20 mouse cellular contexts compared by ENCODE assay signal in genomic region chr19:32532331-32532730, GRCm38 (mm10).
"Had no signal": no experiment of that assay in that cellular context is flagged by ENCODE, and none has a peak within 500 bp of the region (broad histone marks: within the 10 kb centered on the region; RNA-seq: fewer than 3 reads in every experiment).

No protein-coding gene starts in this region.

- DNase-seq: kidney, adult 8-10 months; kidney, postnatal 10 days; left cerebral cortex, postnatal 4 days; lung, adult 2 months; retina, postnatal 1 day; right cerebral cortex, postnatal 25 days; thymus, postnatal 25 days had no signal

- H3K9me3 ChIP-seq: limb, embryonic 12.5 days; limb, embryonic 15.5 days; megakaryocyte, embryonic 14.5 days; midbrain, embryonic 10.5 days; midbrain, embryonic 13.5 days; neural tube, embryonic 13.5 days had no signal

- H3K4me3 ChIP-seq: limb, embryonic 12.5 days; limb, embryonic 15.5 days; megakaryocyte, embryonic 14.5 days; midbrain, embryonic 10.5 days; midbrain, embryonic 13.5 days; myocyte; neural tube, embryonic 13.5 days had no signal

- ATAC-seq: hindbrain, postnatal 0 days; inflammation-experienced regulatory T-cells, adult 6 months; intestine, embryonic 16.5 days; midbrain, embryonic 13.5 days; midbrain, embryonic 16.5 days had no signal

- H3K27me3 ChIP-seq: limb, embryonic 12.5 days; limb, embryonic 15.5 days; megakaryocyte, embryonic 14.5 days; neural tube, embryonic 13.5 days had no signal

- H3K9ac ChIP-seq: limb, embryonic 12.5 days; limb, embryonic 15.5 days; liver, embryonic 14.5 days; midbrain, embryonic 13.5 days; neural tube, embryonic 13.5 days had no signal

- H3K36me3 ChIP-seq: limb, embryonic 12.5 days; limb, embryonic 15.5 days; midbrain, embryonic 10.5 days; midbrain, embryonic 13.5 days; neural tube, embryonic 13.5 days had no signal

- H3K4me1 ChIP-seq: limb, embryonic 12.5 days; limb, embryonic 15.5 days; neural tube, embryonic 13.5 days had no signal

- H3K4me2 ChIP-seq: limb, embryonic 12.5 days; limb, embryonic 15.5 days; midbrain, embryonic 13.5 days; neural tube, embryonic 13.5 days had no signal

- H3K27ac ChIP-seq: hindbrain, postnatal 0 days; limb, embryonic 12.5 days; limb, embryonic 15.5 days; liver, embryonic 14.5 days; midbrain, embryonic 10.5 days; midbrain, embryonic 13.5 days; neural tube, embryonic 13.5 days; stomach, postnatal 0 days had no signal
